Mouse (Mus musculus) cerebellum, adult 18-20 months (tissue): Measurements from ENCODE around the gene Rpn1.
"Not testable (repeated sequence)": the region's sequence is repeated elsewhere in the genome, so short reads cannot be mapped to it uniquely, and the experiment has no call there.

Source experiments
- DNase-seq, 2 experiments: peaks; one replicate each; pipeline ENCODE4 v3.0.0; 2021

Gene Rpn1

GRCm38 (mm10) chr6:88123150-88123857 lies 39.0 kb downstream of the Rpn1 start:
- no peak for DNase-seq

GRCm38 (mm10) chr6:88123858-88124261 lies 39.6 kb downstream of the Rpn1 start:
- no peak for DNase-seq

- DNase-seq, result no peak
These were observed 40.3 kb downstream of the Rpn1 start for GRCm38 (mm10) chr6:88124551-88124950.

GRCm38 (mm10) chr6:88125815-88126214 lies 41.5 kb downstream of the Rpn1 start:
- not testable (repeated sequence) for DNase-seq

GRCm38 (mm10) chr6:88131521-88131920 lies 47.2 kb downstream of the Rpn1 start:
- no peak for DNase-seq

- DNase-seq, result no peak
These were observed 47.8 kb downstream of the Rpn1 start for GRCm38 (mm10) chr6:88132051-88132450.

- no peak for DNase-seq
These were observed 48.8 kb downstream of the Rpn1 start for GRCm38 (mm10) chr6:88133061-88133460.

- DNase-seq, result no peak
These were observed 49.6 kb downstream of the Rpn1 start for GRCm38 (mm10) chr6:88133878-88134277.

- DNase-seq, result no peak
These were observed 51.9 kb downstream of the Rpn1 start for GRCm38 (mm10) chr6:88136201-88136631.

- DNase-seq, result no peak
These were observed 54.2 kb downstream of the Rpn1 start for GRCm38 (mm10) chr6:88138485-88138884.

GRCm38 (mm10) chr6:88140264-88140663 lies 56.0 kb downstream of the Rpn1 start:
- DNase-seq, result no peak

- DNase-seq, result no peak
These were observed 61.5 kb downstream of the Rpn1 start for GRCm38 (mm10) chr6:88145793-88146192.

- DNase-seq, result no peak
These were observed 62.3 kb downstream of the Rpn1 start for GRCm38 (mm10) chr6:88146576-88146975.

- DNase-seq, result no peak
These were observed 63.2 kb downstream of the Rpn1 start for GRCm38 (mm10) chr6:88147411-88148003.

GRCm38 (mm10) chr6:88151335-88151734 lies 67.1 kb downstream of the Rpn1 start:
- no peak for DNase-seq

- DNase-seq, result no peak
These were observed 67.9 kb downstream of the Rpn1 start for GRCm38 (mm10) chr6:88152127-88152705.

- DNase-seq, result no peak
These were observed 68.7 kb downstream of the Rpn1 start for GRCm38 (mm10) chr6:88152979-88153378.
